Mouse (Mus musculus) forebrain, embryonic 13.5 days (tissue): ENCODE measurements around the gene Sstr3. TPM values are rescaled to one million over a fixed set of nuclear protein-coding genes. Genes with fewer than 3 reads are reported as not detected.

Experiments
- ATAC-seq: fragments of 200-750 bp; cut with Nextera tagmentation; 2 replicates; pipeline ENCODE4 v1.8.0; 2017
- H3K27ac ChIP-seq: fragments of 300-500 bp; sonication (generic); 2 replicates; pipeline ENCODE4 v1.5.1; 2015; ENCODE audit warnings: inconsistent platforms, mild to moderate bottlenecking, moderate library complexity
- H3K27me3 ChIP-seq: fragments of 300-500 bp; sonication (generic); 2 replicates; pipeline ENCODE4 v1.6.1; 2015; ENCODE audit warnings: mild to moderate bottlenecking, inconsistent platforms
- H3K36me3 ChIP-seq: fragments of 300-500 bp; sonication (generic); 2 replicates; pipeline ENCODE4 v1.6.1; 2015; ENCODE audit warnings: mild to moderate bottlenecking, inconsistent platforms; ENCODE audit not compliant: poor library complexity, severe bottlenecking
- H3K4me1 ChIP-seq: fragments of 300-500 bp; sonication (generic); 2 replicates; pipeline ENCODE4 v1.6.1; 2015; ENCODE audit warnings: inconsistent platforms
- H3K4me2 ChIP-seq: fragments of 300-500 bp; sonication (generic); 2 replicates; pipeline ENCODE4 v1.6.1; 2015; ENCODE audit warnings: inconsistent platforms, mild to moderate bottlenecking, moderate library complexity
- H3K4me3 ChIP-seq: fragments of 300-500 bp; sonication (generic); 2 replicates; pipeline ENCODE4 v1.5.1; 2015; ENCODE audit warnings: mild to moderate bottlenecking, inconsistent platforms
- H3K9ac ChIP-seq: fragments of 300-500 bp; sonication (generic); 2 replicates; pipeline ENCODE4 v1.6.1; 2015; ENCODE audit warnings: mild to moderate bottlenecking, inconsistent platforms
- H3K9me3 ChIP-seq: fragments of 300-500 bp; sonication (generic); replicated peaks from 2 replicates; pipeline ENCODE4 v1.6.1; 2016; ENCODE audit warnings: inconsistent platforms
- WGBS: fragments of 180-500 bp; shearing (Covaris S2); methylation state at CpG from one replicate; pipeline ENCODE4 v1.1.7; 2015; 5-methylcytosine and 5-hydroxymethylcytosine counted together
- polyA plus RNA-seq: library from polyadenylated mRNA; unstranded; fragments of >200 nt; fragmentation: Nextera tagmentation; extraction: Ambion mirVana; gene quantifications from 2 replicates; pipeline ENCODE4 v1.2.1, GENCODE M21; 2015

Sstr3 gene
- polyA plus RNA-seq, 1 experiment from 2014 or later: 1.4 TPM

DNA sequence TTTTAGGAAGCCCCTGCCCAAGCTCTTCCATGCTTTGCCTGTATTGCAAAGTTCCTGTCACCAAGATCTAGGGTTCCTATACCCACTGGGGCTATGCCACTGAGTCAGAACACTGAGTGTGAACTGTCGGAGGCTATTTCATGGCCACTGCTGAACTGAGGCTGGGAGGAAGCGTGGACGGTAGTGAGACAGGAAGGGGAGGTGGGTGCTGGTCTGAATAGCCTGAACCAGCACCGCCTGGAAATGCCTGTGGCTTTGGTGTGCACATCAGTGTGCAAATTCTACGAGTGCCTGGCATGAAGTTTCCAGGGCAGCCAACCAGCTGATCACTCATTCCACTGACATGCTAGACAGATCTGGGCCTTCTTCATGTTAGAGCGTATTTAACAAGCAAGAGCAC is 22.6 kb downstream of the Sstr3 start:
- ATAC-seq: no peak
- no peak overlapping the region for H3K4me2 ChIP-seq
- WGBS: 85% methylated on average over 6 of the region's 6 CpGs

DNA sequence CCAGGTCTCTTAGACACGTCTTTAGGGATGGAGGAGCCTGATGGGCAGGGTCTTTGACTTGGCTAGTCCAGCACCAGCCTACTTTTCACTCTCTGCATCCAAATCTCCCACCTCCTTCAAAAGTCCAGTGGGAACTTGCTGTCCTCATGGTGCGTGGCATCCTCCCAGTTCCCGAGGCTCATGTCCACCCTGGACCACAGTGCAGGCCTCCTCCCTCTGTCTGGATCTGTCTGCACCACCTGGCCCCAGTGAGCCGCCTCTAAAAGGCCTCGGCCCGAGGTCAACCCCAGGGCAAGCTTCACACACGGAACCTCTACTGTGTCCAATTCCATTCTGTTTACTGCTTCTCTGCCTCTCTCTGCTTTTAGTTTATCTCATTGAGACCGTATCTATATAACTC is 23.2 kb downstream of the Sstr3 start:
- 76% methylated on average over 8 of the region's 8 CpGs for WGBS
- Histone ChIP-seq H3K9me3 (no peaks in the 10 kb centered on the region), H3K4me2 (no peak overlapping the region), H3K4me1 (no peaks in the 10 kb centered on the region), H3K9ac (no peak overlapping the region), H3K36me3 (no peaks in the 10 kb centered on the region), H3K27ac (no peak overlapping the region), H3K27me3 (no peaks in the 10 kb centered on the region), H3K4me3 (no peak overlapping the region)
- no peak for ATAC-seq

More for the DNA sequence above, 22.6 kb downstream of the Sstr3 start:
- Histone ChIP-seq H3K4me3 (no peak overlapping the region), H3K9ac (no peak overlapping the region), H3K36me3 (no peaks in the 10 kb centered on the region), H3K4me1 (no peaks in the 10 kb centered on the region), H3K9me3 (no peaks in the 10 kb centered on the region), H3K27me3 (no peaks in the 10 kb centered on the region), H3K27ac (no peak overlapping the region)

DNA sequence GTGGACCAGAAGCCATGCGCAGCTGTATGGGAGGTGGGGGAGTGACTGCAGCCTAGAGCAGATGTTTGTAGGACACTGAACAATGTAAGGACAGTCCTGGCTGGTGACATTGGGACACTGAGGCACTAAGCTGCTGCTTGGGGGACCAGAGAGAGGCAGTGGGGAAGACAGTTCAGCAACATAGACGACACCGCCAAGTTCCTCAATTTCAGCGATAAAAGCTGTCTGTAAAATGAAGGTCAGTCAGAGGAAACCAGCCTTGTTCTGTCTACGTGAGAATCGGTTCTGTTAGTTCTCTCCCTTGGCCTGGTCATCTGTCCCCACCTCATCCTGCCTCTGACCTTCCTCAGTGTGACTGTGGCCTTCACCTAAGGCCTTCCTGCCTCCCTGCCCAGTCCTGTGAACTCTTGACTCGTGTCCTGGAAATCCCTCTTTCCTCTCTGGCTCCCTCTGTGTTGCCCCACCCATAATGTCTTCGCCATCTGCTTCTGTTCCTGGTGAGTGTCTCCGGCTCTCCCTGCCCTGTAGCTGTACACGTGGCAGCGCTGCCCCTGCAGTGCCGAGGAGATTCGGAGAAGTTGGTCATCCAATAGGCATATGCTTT is 24.3 kb downstream of the Sstr3 start:
- H3K4me3 ChIP-seq: no peak overlapping the region
- WGBS: 78% methylated on average over 13 of the region's 13 CpGs
- no peaks in the 10 kb centered on the region for H3K27me3 ChIP-seq
- H3K4me2 ChIP-seq: no peak overlapping the region
- no peak for ATAC-seq
- no peak overlapping the region for H3K27ac ChIP-seq
- 0 out of 2 replicates have a peak, but pooled peaks cover 1% of the 10 kb centered on the region for H3K4me1 ChIP-seq
- no peaks in the 10 kb centered on the region for H3K9me3 ChIP-seq
- no peak overlapping the region for H3K9ac ChIP-seq
- H3K36me3 ChIP-seq: no peaks in the 10 kb centered on the region

DNA sequence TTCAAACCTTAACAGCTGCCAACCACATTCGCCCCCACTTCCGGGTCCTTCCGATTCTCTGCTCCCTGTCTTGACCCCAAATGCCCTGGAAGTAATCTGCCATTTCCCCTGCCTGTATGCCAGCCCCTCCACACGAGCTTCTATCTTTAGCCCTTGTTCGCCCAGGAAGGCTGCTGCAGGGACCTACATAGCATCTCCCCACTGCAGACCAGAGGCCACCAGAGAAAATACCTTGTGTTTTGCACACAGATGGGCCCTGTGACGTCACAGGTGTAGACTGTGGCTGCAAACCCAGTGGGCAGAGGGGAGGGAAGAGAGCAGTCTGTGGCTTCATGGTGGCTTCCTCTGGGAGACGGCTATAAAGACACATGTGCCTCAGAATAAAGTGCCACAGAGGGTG is 26.3 kb downstream of the Sstr3 start:
- Histone ChIP-seq H3K4me2 (no peak overlapping the region), H3K4me3 (no peak overlapping the region), H3K36me3 (no peaks in the 10 kb centered on the region), H3K4me1 (0 out of 2 replicates have a peak, but pooled peaks cover 3% of the 10 kb centered on the region), H3K27ac (no peak overlapping the region), H3K9ac (no peak overlapping the region), H3K9me3 (no peaks in the 10 kb centered on the region), H3K27me3 (no peaks in the 10 kb centered on the region)
- WGBS: 73% methylated on average over 7 of the region's 7 CpGs
- no peak for ATAC-seq

DNA sequence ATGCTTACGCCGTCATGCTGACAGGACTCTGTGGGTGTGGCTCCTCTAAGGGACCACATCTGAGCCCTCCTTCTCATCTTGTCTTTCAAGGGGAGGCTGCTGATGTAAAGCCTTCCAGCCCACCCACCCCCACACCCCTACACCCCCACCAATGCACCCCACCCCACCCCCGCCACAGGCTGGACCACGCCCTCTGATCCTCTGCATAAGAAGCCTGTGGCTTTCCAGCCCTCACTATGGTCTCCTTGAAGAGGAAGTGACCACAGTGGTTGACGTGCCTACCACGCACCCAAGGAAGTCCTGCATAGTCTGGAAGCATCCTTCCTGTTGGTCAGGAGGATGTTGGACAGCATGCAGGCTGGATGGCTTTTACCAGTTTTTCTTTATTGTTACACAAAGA is 28.7 kb downstream of the Sstr3 start:
- 89% methylated on average over 5 of the region's 6 CpGs for WGBS
- H3K9me3 ChIP-seq: no peaks in the 10 kb centered on the region
- H3K4me1 ChIP-seq: 0 out of 2 replicates have a peak, but pooled peaks cover 3% of the 10 kb centered on the region
- ATAC-seq: no peak
- H3K36me3 ChIP-seq: no peaks in the 10 kb centered on the region
- H3K9ac ChIP-seq: no peak overlapping the region
- no peak overlapping the region; the same call in 1 of the 2 replicates for H3K27ac ChIP-seq
- no peak overlapping the region for H3K4me3 ChIP-seq
- H3K4me2 ChIP-seq: no peak overlapping the region
- H3K27me3 ChIP-seq: no peaks in the 10 kb centered on the region

DNA sequence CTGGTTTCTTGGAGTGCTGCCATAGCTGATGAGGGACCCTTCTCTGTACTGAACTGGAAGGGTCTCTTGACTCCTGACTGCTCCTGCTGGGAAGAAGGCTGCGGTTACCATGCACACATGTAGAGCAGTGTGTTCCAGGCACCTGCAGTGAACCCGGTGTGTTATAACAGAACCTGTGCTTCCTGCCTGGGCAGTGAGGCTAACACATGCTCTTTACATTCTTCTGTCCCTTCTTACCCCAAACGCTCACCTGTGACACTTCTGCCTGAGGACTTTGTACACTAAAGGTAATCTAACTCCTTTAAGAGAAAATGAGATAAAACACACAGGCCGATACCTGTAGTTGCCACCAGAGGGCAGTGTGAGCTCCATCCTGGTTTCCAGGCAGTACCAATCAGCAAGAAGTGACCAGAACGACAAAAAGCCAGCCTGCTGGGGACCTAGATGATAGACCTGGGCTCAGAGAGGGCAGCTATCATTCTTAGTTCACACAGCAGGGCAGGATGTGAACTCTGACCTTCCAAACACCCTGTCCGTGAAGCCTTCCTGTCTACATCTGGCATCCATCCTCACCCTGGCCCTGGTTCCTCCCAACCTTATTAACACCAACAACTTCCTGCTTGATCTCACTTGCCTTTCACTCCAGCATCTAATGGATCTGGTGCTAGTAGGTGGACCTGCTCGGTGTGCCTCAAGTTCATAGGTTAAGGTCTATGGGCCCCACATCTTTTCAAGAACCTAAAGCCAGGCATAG is 29.9 kb downstream of the Sstr3 start:
- Histone ChIP-seq H3K9ac (no peak overlapping the region; the same call in 1 of the 2 replicates), H3K27me3 (no peaks in the 10 kb centered on the region), H3K4me3 (no peak overlapping the region), H3K36me3 (no peaks in the 10 kb centered on the region), H3K27ac (no peak overlapping the region), H3K4me2 (no peak overlapping the region), H3K9me3 (no peaks in the 10 kb centered on the region), H3K4me1 (peaks cover 12% of the 10 kb centered on the region)
- WGBS: 34% methylated on average over 7 of the region's 7 CpGs
- ATAC-seq: peak; percentile 59; the same call in 1 of the 2 replicates

DNA sequence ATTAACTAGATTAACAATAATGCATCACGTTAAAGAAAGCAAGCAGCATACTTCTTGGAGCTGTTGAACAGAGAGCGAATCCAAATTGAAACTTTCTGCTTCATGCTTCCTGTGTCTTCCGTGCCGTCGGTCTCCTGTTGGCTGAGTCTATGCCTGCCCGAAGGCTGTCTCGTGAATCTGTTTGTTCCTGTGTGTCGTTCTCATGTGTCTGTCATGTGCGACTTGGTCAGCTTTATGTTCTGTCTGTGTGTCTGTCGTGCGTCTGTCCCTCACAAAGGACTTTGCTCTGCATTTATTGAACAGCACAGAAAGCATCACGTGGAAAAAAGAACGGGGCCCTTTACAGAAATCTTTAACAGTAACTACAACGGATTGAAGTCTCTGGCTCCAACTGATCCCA is 31.5 kb downstream of the Sstr3 start:
- Histone ChIP-seq H3K4me3 (no peak overlapping the region), H3K4me1 (peaks cover 17% of the 10 kb centered on the region), H3K4me2 (no peak overlapping the region), H3K27ac (no peak overlapping the region), H3K9ac (no peak overlapping the region), H3K27me3 (no peaks in the 10 kb centered on the region), H3K36me3 (no peaks in the 10 kb centered on the region), H3K9me3 (no peaks in the 10 kb centered on the region)
- 86% methylated on average over 14 of the region's 14 CpGs for WGBS
- no peak for ATAC-seq

DNA sequence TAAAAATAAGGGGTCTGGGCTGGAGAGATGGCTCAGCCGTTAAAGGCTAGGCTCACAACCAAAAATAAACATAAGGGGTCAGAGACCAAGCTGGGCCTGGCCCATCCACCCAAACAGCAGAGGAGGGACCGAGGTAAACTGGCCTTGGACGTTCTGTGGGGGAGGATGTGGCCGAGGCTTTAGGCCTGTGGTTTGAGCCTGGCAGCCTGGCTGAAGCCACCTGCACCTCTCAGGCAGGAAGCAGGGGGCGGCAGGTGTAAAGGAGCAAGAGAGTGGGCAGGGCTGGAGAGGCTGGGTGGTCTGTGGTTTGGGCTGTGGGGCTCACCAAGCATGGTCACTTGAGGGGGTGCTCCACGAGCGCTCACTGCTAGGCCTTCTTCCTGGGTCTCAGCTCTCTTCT is 32.5 kb downstream of the Sstr3 start:
- WGBS: 91% methylated on average over 7 of the region's 7 CpGs
- no peak for ATAC-seq
- H3K27me3 ChIP-seq: no peaks in the 10 kb centered on the region
- no peak overlapping the region for H3K4me3 ChIP-seq
- no peak overlapping the region for H3K9ac ChIP-seq
- H3K4me2 ChIP-seq: no peak overlapping the region
- H3K27ac ChIP-seq: no peak overlapping the region
- H3K9me3 ChIP-seq: no peaks in the 10 kb centered on the region
- no peaks in the 10 kb centered on the region for H3K36me3 ChIP-seq
- peaks cover 17% of the 10 kb centered on the region for H3K4me1 ChIP-seq

DNA sequence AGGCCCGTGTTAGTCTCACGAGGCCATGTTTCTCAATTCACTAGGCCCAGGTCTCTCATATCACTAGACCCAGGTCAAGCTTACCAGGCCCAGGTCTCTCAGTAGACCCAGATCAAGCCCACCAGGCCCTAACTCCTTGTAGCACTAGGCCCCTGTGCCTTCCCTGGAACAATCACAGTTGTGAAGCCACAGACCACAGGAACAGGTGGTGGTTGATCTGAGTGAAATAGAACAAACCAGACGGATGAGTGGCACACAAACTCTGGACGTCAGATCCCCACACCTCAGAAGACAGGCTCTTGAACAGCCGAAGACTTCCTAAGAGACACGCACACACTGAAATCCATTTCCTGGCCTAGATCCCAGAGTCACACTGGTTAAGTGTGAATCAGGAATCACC is 33.7 kb downstream of the Sstr3 start:
- ATAC-seq: no peak
- Histone ChIP-seq H3K36me3 (no peaks in the 10 kb centered on the region), H3K9ac (no peak overlapping the region), H3K4me3 (no peak overlapping the region), H3K4me2 (no peak overlapping the region), H3K9me3 (no peaks in the 10 kb centered on the region), H3K4me1 (peaks cover 17% of the 10 kb centered on the region), H3K27ac (no peak overlapping the region), H3K27me3 (no peaks in the 10 kb centered on the region)
- WGBS: 89% methylated on average over 6 of the region's 6 CpGs

DNA sequence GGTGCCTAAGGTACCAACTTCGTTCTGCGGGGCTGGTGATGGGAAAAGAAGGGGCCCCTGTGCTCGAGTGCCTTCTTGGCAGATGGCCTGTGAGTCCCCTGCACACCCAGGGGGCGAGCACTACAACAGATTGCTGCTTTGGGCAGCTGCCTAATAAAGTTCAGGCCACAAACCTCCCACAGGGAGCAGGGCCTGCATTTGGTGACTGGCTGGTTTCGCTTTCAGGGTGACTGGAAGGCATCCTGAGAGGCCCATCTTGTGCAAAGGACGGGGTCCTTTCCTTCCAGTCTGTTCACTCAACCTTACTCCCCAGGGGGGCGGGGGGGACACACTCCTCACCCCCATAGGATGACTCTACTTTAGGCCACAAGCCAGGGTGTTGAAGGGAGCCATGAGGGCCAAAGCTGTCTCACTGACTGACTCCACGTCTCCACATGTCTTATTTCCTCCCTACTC is 34.3 kb downstream of the Sstr3 start:
- WGBS: 72% methylated on average over 8 of the region's 8 CpGs
- Histone ChIP-seq H3K9me3 (no peaks in the 10 kb centered on the region), H3K27ac (no peak overlapping the region), H3K4me2 (no peak overlapping the region), H3K4me1 (peaks cover 15% of the 10 kb centered on the region), H3K27me3 (no peaks in the 10 kb centered on the region), H3K4me3 (no peak overlapping the region), H3K36me3 (no peaks in the 10 kb centered on the region), H3K9ac (no peak overlapping the region)
- ATAC-seq: no peak

DNA sequence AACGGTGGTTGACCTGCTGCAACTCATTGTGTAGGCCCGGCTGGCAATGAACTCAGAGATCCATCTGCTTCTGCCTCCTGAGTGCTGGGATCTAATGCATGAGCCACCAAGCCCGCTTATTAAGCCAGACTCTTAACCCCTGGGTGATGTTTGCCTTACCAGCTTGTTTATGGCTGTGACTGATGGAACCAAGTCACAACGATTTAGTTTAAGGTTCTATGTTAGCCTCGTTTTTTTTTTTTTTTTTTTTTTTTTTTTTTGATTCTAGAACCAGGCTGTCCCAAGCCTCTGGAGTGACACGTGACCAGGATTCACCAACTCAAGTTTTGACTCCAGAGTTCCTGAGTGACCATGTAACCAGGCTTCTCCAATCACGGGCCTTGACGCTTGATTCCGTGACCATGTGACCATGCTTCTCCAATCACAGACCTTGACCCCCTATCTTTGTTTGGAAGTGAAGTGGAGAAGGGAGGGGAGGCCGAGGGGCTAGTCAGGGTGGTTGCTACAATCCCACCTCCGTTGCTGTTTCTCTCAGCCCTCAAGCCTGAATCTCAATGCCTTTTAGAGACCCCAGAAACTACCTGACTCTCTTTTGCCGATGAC is 35.1 kb downstream of the Sstr3 start:
- 44% methylated on average over 12 of the region's 12 CpGs for WGBS
- H3K36me3 ChIP-seq: no peaks in the 10 kb centered on the region
- no peaks in the 10 kb centered on the region for H3K27me3 ChIP-seq
- no peaks in the 10 kb centered on the region; the same call in 1 of the 2 replicates for H3K9me3 ChIP-seq
- H3K4me1 ChIP-seq: peaks cover 14% of the 10 kb centered on the region
- no peak overlapping the region for H3K27ac ChIP-seq
- H3K9ac ChIP-seq: no peak overlapping the region
- ATAC-seq: no peak
- no peak overlapping the region for H3K4me3 ChIP-seq
- H3K4me2 ChIP-seq: no peak overlapping the region

DNA sequence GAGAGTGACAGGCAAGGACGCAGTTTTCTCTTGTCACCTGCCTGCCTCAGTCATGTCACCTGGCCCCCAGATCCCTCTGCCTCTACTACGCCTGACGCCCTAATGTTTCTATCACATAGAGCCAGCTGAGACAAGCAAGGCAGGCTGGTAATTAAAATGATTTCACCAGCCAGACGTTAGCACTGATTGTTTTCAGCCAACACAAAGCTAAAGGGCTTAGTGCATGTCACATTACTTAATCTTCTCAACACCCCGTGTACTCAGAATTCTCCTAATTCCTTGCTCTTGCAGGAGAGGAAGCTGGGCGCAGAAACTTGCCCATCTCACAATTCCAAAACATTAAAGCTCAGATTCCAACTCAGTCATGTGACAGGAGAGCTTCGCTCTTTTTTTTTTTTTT is 36.0 kb downstream of the Sstr3 start:
- H3K4me3 ChIP-seq: no peak overlapping the region
- H3K36me3 ChIP-seq: no peaks in the 10 kb centered on the region
- 50% methylated on average over 7 of the region's 7 CpGs for WGBS
- H3K4me1 ChIP-seq: peaks cover 14% of the 10 kb centered on the region
- H3K27ac ChIP-seq: no peak overlapping the region
- no peak overlapping the region for H3K4me2 ChIP-seq
- no peaks in the 10 kb centered on the region for H3K27me3 ChIP-seq
- no peaks in the 10 kb centered on the region; the same call in 1 of the 2 replicates for H3K9me3 ChIP-seq
- H3K9ac ChIP-seq: no peak overlapping the region
- ATAC-seq: no peak
